Mouse (Mus musculus) C2C12 (cell line): ENCODE measurements around the gene Kitl. TPM values are rescaled to one million over a fixed set of nuclear protein-coding genes. Genes with fewer than 3 reads are reported as not detected.

ENCODE experiments used
- H3K27me3 ChIP-seq: one replicate; pipeline ENCODE4 v1.6.1; 2011; ENCODE audit not compliant: control insufficient read depth, insufficient read depth, insufficient read length
- H3K36me3 ChIP-seq: one replicate; pipeline ENCODE4 v1.6.1; 2011; ENCODE audit not compliant: control insufficient read depth, insufficient read depth
- H3K4me3 ChIP-seq: one replicate; pipeline ENCODE4 v1.5.1; 2011; ENCODE audit warnings: mild to moderate bottlenecking, control low read depth; ENCODE audit not compliant: poor library complexity, insufficient read depth, severe bottlenecking
- H3K79me2 ChIP-seq: one replicate; pipeline ENCODE4 v1.6.1; 2011; ENCODE audit not compliant: control insufficient read depth, insufficient read depth
- H3K79me3 ChIP-seq: one replicate; pipeline ENCODE4 v1.6.1; 2011; ENCODE audit warnings: low read depth, control low read depth
- H3ac ChIP-seq: one replicate; pipeline ENCODE3; 2011; ENCODE audit warnings: low read depth; ENCODE audit not compliant: control insufficient read depth, insufficient read length
- CEBPB ChIP-seq: IDR thresholded peaks from one replicate; pipeline ENCODE4 v1.6.1; 2011; ENCODE audit warnings: low read depth, mild to moderate bottlenecking, control low read depth, moderate library complexity
- CTCF ChIP-seq: IDR thresholded peaks from one replicate; pipeline ENCODE4 v1.5.1; 2011; ENCODE audit not compliant: control insufficient read depth, insufficient read depth, insufficient read length
- FOSL1 ChIP-seq: IDR thresholded peaks from one replicate; pipeline ENCODE4 v1.8.0; 2011; ENCODE audit warnings: mild to moderate bottlenecking, low read length; ENCODE audit not compliant: poor library complexity, insufficient read depth, severe bottlenecking
- MAX ChIP-seq: IDR thresholded peaks from one replicate; pipeline ENCODE4 v1.6.1; 2011; ENCODE audit warnings: mild to moderate bottlenecking, control low read depth
- MYOD1 ChIP-seq: IDR thresholded peaks from one replicate; pipeline ENCODE4 v1.6.1; 2011; ENCODE audit warnings: low read depth; ENCODE audit not compliant: control insufficient read depth, insufficient read length
- MYOG ChIP-seq: IDR thresholded peaks from one replicate; pipeline ENCODE4 v1.6.1; 2011; ENCODE audit not compliant: control insufficient read depth, insufficient read length; ENCODE audit errors: extremely low read depth
- USF1 ChIP-seq: IDR thresholded peaks from one replicate; pipeline ENCODE4 v1.6.1; 2011; ENCODE audit warnings: low read depth, mild to moderate bottlenecking, control low read depth, moderate library complexity
- polyA plus RNA-seq: library from polyadenylated mRNA; unstranded; fragments of >200 nt; fragmentation: generic; extraction: Trizol; gene quantifications from one replicate; pipeline ENCODE4 v1.2.1, GENCODE M21; 2012; ENCODE audit warnings: missing spikeins

The Kitl gene
- polyA plus RNA-seq, 1 experiment = 6.8 TPM

- Histone ChIP-seq H3K79me3 (no peaks in the 10 kb centered on the region), H3K4me3 (no peak overlapping the region), H3K27me3 (no peaks in the 10 kb centered on the region), H3K79me2 (no peaks in the 10 kb centered on the region), H3K36me3 (no peaks in the 10 kb centered on the region), H3ac (no peak overlapping the region)
- TF ChIP-seq MYOG (no peak), FOSL1 (no peak)
Measured at GRCm38 (mm10) chr10:100010291-100010690, 5.1 kb upstream of the Kitl start.

- no peak overlapping the region for H3ac ChIP-seq
- peaks cover 13% of the 10 kb centered on the region for H3K79me3 ChIP-seq
- TF ChIP-seq MYOD1 = no peak
- no peak for TF ChIP-seq FOSL1
- TF ChIP-seq MAX = no peak
- TF ChIP-seq USF1 = no peak
- no peak for TF ChIP-seq CTCF
- no peak for TF ChIP-seq MYOG
- no peak for TF ChIP-seq CEBPB
- no peaks in the 10 kb centered on the region for H3K27me3 ChIP-seq
- peaks cover 31% of the 10 kb centered on the region for H3K79me2 ChIP-seq
- H3K4me3 ChIP-seq = no peak overlapping the region
- H3K36me3 ChIP-seq = no peaks in the 10 kb centered on the region
Measured at GRCm38 (mm10) chr10:100014096-100014495, 1.3 kb upstream of the Kitl start.

DNA sequence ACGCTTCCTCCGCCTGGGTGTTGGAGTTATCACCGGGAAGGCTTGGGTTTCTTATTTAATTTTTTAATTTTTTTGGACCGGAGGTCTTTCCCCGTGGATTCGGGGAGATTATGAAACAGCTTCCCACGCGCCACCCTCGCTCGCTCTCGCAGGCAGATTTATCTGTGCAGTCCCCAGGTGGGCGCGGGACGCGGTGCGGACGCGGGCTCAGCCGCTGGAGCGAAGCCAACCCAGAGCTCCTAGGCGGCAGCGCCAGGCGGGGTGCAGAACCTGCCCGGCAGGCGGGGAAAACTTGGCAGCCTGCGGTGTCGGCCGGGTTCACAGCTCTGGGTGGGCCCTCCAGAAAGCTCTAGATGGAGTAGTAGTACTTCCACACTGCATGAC is 888 bp downstream of the Kitl start:
- peak overlapping the region; percentile 71 for H3K4me3 ChIP-seq
- peak overlapping the region; percentile 39 for H3ac ChIP-seq
- TF ChIP-seq MAX = no peak
- TF ChIP-seq USF1 = no peak
- TF ChIP-seq CEBPB = no peak
- TF ChIP-seq FOSL1 = no peak
- no peak for TF ChIP-seq MYOG
- no peak for TF ChIP-seq MYOD1
- no peak for TF ChIP-seq CTCF
- H3K79me3 ChIP-seq = peaks cover 13% of the 10 kb centered on the region
- H3K36me3 ChIP-seq = no peaks in the 10 kb centered on the region
- peaks cover 47% of the 10 kb centered on the region for H3K79me2 ChIP-seq
- H3K27me3 ChIP-seq = no peaks in the 10 kb centered on the region

GRCm38 (mm10) chr10:100016941-100017770 is 1.7 kb downstream of the Kitl start:
- H3K79me3 ChIP-seq = peaks cover 15% of the 10 kb centered on the region
- H3K27me3 ChIP-seq = no peaks in the 10 kb centered on the region
- TF ChIP-seq MYOG (no peak), FOSL1 (no peak), MYOD1 (no peak), CEBPB (no peak)
- H3ac ChIP-seq = no peak overlapping the region
- H3K4me3 ChIP-seq = peak overlapping the region; percentile 71
- peaks cover 6% of the 10 kb centered on the region for H3K36me3 ChIP-seq
- H3K79me2 ChIP-seq = peaks cover 47% of the 10 kb centered on the region

- peaks cover 7% of the 10 kb centered on the region for H3K36me3 ChIP-seq
- H3K79me3 ChIP-seq = peaks cover 15% of the 10 kb centered on the region
- H3ac ChIP-seq = no peak overlapping the region
- TF ChIP-seq MAX (no peak), FOSL1 (no peak), USF1 (no peak), MYOG (no peak)
- no peak overlapping the region for H3K4me3 ChIP-seq
- H3K79me2 ChIP-seq = peaks cover 48% of the 10 kb centered on the region
- H3K27me3 ChIP-seq = no peaks in the 10 kb centered on the region
Measured at GRCm38 (mm10) chr10:100017771-100018070, 2.3 kb downstream of the Kitl start.

DNA sequence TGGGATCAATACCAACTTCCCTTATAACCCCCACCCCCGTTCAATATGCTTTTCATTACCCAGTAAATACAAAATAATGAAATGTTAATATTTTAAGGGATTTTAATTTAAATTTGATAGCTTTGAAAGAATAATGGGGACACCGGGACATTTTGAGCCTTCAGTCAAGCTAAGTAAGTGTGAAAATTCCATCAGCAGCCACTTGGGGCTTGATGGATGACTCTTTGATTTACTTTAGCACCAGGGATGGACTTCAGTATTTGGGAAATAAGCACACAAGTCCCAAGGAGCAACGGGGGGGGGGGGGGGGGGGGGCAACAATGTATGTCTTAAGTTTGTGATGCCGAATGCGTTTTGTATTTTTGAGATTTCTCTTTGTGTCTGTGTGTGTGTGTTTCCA is 3.1 kb downstream of the Kitl start:
- Histone ChIP-seq H3K27me3 (no peaks in the 10 kb centered on the region), H3K4me3 (no peak overlapping the region), H3K79me2 (peaks cover 54% of the 10 kb centered on the region), H3K79me3 (peaks cover 15% of the 10 kb centered on the region), H3ac (no peak overlapping the region), H3K36me3 (peaks cover 7% of the 10 kb centered on the region)
- TF ChIP-seq FOSL1 (no peak), MYOG (no peak), USF1 (no peak), CTCF (no peak), CEBPB (no peak), MYOD1 (no peak), MAX (no peak)
